Mouse (Mus musculus): Measurements from ENCODE around the gene Svs4.
"Not testable (repeated sequence)": the region's sequence is repeated elsewhere in the genome, so short reads cannot be mapped to it uniquely, and the experiment has no call there.

The Svs4 gene

DNA sequence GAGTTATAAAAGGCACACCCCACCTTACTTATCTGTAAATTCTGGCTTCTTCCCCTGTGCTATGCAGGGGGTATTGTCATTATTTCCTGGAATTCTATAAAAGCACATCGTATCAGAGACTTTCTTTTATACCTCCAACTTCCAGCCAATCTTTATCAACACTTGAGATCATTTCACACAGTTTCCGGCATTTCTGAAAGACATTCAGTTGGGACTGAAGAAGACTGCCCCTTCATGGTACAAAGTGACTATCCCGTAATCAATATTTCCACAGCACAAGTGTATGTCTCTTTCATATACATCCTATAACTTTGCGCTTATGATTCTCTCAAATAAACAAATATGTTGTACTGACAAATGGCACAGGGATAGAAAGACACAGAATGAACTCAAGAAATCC lies at the start of gene Svs4:
Gene Svs4, minus strand, starts transcription at position 101 of the 400 bp plus-strand sequence.
- DNase-seq: no peak

GRCm38 (mm10) chr2:164320983-164321382 lies 42.7 kb upstream of the Svs4 start:
- DNase-seq: no peak

DNA sequence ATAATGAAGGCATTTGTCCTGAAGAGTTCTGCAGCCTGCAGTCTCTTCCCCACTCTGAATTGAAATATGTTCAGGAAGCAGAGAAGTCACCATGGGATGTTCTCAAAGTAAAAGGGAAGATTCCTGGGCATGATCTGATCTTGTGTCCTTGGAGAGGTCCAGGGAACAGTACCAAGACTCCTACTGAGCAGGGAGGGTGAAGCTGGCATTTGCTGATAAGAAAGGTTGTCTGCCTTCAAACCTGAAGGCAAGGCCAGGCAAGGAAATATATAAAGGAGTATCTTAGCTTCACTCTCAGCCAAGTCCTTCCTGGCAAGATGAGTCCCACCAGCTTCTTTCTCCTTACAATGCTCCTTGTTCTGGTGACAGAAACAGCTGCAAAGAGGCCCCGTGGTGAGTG lies 38.2 kb upstream of the Svs4 start, which contains the start of gene Svs6:
Gene Svs6, plus strand, starts transcription at position 301 of the 400 bp plus-strand sequence.
- DNase-seq: not testable (repeated sequence)

- not testable (repeated sequence) for DNase-seq
These were observed 37.2 kb upstream of the Svs4 start for GRCm38 (mm10) chr2:164315460-164315859.

DNA sequence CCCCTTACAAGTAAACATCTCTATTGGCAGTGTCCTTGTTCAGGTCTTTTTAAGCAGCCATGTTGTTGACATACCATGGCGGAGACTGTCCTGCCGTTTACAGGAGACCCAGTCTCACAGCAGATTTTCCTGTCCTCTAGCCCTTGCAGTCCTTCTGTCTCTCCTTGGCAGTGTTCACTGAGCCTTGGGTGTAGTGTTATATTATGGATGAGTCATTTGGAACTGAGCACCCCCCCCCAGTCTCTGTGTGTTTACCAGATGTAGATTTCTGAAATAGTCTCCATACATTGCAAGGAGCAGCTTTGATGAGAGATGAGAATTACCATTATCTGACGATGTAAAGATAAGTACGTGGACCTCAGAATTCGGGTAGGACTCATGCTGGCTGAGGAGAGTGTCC lies 34.3 kb upstream of the Svs4 start:
- no peak for DNase-seq

GRCm38 (mm10) chr2:164288968-164289367 lies 10.7 kb upstream of the Svs4 start, which contains the start of gene Svs3a:
Svs3a (plus strand) TSS chr2:164289268.
- not testable (repeated sequence) for DNase-seq

DNA sequence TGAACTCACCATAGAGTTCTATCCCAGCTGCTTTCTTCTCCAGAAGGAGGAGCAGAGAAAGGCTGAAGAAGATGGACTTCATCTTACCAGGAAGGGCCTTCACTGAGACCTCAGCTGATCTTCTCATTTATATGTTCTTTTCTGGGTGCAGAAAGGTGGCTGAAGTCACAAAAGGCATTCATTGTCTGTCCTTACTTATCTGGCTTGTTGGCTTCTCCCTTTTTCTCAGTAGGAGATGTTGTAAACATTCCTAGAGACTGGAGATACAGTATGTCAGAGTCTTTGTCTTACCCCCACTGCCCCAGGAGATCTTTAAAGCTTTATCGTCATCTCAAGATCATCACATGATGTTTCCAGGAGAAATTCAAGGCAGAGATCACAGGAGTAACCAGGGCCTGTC lies 21.7 kb downstream of the Svs4 start, which contains the start of gene Svs3b:
Gene Svs3b, minus strand, starts transcription at position 101 of the 400 bp plus-strand sequence.
- DNase-seq: not testable (repeated sequence)

GRCm38 (mm10) chr2:164238366-164238765 lies 39.9 kb downstream of the Svs4 start, which contains the start of gene Svs2:
Svs2 (minus strand) TSS chr2:164238466.
- DNase-seq: no peak

- DNase-seq: no peak
These were observed 45.6 kb downstream of the Svs4 start for GRCm38 (mm10) chr2:164232671-164233070.

- no peak for DNase-seq
These were observed 49.7 kb downstream of the Svs4 start for GRCm38 (mm10) chr2:164228361-164229070.
